Mouse (Mus musculus): ENCODE data around the gene Gm11027. TPM values are rescaled to one million over a fixed set of nuclear protein-coding genes. Genes with fewer than 3 reads are reported as not detected.
"Not testable (repeated sequence)": the region's sequence is repeated elsewhere in the genome, so short reads cannot be mapped to it uniquely, and the experiment has no call there.

Gm11027 gene
- not detected for total RNA-seq (2021)

DNA sequence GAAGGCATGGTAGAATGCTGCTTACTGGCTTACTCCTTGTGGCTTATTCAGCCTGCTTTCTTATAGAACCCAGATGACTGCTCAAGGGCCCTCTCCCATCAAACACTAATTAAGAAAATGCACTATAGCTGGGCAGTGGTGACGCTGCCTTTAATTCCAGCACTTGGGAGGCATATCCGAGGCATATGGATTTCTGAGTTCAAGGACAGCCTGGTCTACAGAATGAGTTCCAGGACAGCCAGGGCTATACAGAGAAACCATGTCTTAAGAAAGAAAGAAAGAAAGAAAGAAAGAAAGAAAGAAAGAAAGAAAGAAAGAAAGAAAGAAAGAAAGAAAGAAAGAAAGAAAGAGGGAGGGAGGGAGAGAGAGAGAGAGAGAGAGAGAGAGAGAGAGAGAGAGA lies at the start of gene Gm11027:
Gm11027 (plus strand) TSS at position 301 of the 400 bp plus-strand sequence.
- DNase-seq (ENCODE audit: extremely low spot score in 1 of 2, low spot score in 2 of 2); intact Hi-C loops (cut with DNase I): not testable (repeated sequence)

DNA sequence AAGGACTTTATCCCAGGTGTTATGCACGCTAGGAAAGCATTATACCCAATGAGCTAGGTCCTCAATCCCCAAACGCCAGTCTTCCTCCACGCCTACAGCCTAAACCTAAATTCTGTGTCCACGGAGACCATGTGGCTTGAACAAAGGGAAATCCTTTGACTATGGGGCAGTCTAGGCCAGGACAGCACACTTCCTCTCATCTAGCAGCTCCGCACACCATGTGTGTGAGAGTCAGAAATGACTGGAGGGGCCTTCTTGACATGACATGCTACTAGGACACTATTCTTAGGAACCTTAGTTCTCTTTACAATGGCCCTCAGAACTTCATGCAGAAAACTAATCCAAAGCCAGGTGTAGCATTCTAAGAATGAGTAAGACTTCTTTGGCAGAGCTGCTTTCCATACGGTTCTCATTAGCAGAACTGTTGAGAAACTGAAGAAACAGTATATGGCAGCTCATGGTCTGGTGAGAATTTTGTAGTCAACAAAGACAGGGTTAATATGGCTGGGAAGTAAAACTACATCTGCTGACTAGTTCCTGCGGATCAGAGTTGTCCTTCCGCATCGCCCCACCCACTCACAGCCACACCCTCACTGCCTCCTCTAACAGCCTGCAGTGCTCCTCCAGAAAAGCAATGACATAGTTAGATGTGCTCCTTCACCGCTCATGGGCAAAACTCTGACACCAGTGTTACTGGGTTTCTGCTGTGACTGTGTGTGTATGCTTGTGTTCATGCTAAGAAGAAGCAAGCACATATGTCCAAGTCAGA lies 48.7 kb upstream of the Gm11027 start:
- intact Hi-C loops (cut with DNase I), result no loop called here
- no peak for DNase-seq (ENCODE audit: extremely low spot score in 1 of 2, low spot score in 2 of 2)

DNA sequence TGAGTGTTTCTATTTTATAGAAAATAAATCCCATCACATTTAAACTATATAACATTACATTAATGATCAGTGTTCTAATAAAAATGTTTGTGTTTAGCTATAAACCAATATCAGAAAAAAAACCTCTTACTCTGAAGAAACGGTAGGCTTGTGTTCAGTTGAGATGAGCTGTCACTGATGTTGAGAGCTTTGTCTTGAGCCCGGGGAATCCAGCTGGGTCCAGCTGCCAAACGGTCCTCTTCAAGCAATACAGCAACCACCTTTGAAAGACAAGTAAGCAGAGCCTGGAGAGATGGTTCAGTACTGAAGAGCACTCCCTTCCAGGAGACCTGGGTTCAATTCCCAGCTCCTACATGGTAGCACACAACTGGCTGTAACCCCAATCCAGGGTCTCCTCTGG lies 45.7 kb upstream of the Gm11027 start:
- intact Hi-C loops (cut with DNase I), result no loop called here
- no peak for DNase-seq (ENCODE audit: extremely low spot score in 1 of 2, low spot score in 2 of 2)

DNA sequence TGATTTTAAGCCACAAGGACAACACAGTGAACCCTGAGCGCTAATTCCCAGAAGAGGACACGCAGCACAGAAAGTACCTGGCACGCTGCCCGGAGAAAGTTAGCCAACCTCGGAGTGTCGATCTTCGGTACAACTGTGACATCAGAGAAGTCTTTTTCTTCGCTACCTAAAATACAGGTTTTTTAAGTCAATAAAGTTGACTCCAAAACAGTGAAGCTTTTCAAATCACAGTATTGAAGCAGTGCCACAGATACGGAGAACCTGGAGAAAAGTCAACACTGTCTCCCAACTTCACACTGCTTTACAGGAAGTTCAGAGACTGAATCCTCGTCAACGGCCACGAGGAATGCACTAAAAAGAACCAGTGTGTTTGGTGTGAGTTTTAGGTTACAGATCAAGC lies 43.6 kb upstream of the Gm11027 start:
- DNase-seq (ENCODE audit: extremely low spot score in 1 of 2, low spot score in 2 of 2), result peak in 1 of 2 experiments; percentile 62

DNA sequence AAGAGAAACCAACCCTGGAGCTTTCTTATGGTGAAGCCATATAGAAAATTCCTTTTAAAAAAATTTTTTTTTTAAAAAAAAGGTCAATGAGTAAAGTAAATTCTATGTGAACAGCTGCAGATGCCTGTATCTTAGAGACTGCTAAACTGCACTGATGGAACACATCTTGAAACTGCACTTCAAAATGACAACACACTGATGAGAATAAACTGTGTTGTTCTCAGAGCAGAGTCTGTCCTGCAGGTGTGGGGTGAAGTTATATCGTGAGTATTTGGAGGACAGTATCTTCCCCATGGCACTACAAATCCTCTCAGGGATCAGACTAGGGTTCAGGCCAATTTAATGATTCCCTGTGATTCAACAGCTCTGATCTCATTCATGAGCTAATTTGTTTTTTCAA lies 43.1 kb upstream of the Gm11027 start:
- intact Hi-C loops (cut with DNase I), result no loop called here

More for the DNA sequence above, 43.6 kb upstream of the Gm11027 start:
- intact Hi-C loops (cut with DNase I), result no loop called here

DNA sequence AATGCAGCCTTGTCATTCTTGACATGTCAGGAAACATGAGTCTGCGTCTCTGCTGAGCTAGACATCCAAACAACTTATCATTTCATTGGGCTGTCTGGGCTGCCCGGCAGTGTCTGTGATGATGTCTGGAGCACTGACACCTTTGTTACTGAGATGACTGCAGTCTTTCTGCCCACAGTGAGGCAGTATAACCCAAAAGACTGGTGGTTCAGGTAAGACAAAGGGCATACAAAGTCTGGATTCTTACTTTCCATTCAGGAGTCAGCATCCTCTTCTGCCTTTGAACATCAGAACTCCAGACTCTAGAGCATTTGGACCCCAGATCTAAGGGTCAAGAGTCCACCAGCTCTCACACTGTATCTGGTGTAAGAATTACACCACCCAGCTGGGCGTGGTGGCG lies 39.8 kb upstream of the Gm11027 start:
- intact Hi-C loops (cut with DNase I), result no loop called here
- DNase-seq (ENCODE audit: extremely low spot score in 1 of 2, low spot score in 2 of 2), result no peak

More for the DNA sequence above, 43.1 kb upstream of the Gm11027 start:
- no peak for DNase-seq (ENCODE audit: extremely low spot score in 1 of 2, low spot score in 2 of 2)

DNA sequence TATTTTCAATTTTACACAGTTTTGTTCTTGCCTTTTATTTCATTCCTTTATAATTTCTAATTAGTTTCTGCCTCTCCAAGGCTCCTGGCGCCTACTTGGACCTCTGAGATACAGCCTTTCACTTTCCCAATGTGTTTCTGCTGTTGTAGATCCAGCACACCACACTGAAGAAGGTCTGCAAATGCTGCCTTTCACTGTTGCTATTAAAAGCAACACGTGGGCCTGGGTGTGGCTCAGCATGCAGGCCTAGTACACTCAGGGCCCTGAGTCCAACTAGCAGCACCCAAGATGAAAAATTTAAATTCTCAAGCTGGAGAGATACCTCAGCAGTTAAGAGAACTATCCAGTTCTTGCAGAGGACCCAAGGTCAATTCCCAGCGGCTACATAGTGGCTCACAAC lies 38.5 kb upstream of the Gm11027 start:
- no peak for DNase-seq (ENCODE audit: extremely low spot score in 1 of 2, low spot score in 2 of 2)
- intact Hi-C loops (cut with DNase I), result no loop called here

DNA sequence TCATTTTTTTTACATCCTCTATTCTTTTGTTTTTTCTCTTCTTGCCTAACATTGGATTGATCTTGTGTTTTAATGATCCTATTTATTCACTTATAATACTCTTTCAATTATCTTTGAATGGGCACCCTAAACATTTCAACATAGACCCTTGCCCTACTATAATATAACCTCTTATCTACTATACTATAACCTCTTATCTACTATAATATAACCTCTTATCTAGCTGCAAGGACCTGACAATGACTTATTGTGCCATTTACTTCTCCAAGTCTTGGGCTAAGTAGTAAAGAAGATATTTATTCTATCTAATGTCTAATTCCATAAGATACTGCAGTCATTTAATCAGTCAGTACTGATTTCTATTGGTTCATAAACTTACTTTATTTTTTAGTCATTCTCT lies 36.8 kb upstream of the Gm11027 start:
- intact Hi-C loops (cut with DNase I), result no loop called here

DNA sequence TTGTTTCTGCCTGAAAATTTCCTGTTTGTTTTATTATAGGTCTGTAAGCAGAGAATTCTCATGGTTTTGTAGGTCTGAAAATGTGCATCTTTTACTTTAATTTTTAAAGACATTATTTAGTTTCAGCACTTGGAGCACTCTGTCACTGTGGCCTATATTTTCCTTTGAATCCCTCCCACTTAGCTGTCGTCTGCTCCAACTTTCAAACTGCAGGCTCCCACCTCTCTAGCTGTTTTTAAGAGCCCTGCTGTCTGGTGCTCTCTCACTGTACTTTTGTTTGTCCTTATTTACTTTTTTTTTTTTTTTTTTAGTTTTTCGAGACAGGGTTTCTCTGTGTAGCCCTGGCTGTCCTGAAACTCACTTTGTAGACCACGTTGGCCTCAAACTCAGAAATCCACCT lies 36.4 kb upstream of the Gm11027 start:
- intact Hi-C loops (cut with DNase I), result no loop called here

More for the DNA sequence above, 36.8 kb upstream of the Gm11027 start:
- DNase-seq (ENCODE audit: extremely low spot score in 1 of 2, low spot score in 2 of 2), result no peak

DNA sequence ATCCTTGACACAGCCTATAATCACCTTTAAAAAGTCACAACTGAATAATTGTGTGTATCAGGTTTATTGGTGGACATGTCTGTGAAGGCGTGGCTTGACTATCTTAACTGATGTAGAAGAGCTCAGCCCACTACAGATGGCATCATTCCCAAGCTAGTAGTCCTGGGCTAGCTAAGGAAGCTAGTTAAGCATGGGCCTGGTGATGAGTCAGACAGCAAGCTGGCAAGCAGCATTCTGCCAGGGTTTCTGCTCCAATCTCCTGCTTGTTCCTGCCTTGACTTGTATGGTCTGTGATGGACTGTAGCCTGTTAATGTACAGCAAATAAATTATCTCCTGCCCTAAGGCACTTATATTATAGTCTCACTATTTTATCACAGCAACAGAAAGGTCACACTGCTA lies 30.6 kb upstream of the Gm11027 start:
- DNase-seq (ENCODE audit: extremely low spot score in 1 of 2, low spot score in 2 of 2), result no peak
- intact Hi-C loops (cut with DNase I), result no loop called here

More for the DNA sequence above, 36.4 kb upstream of the Gm11027 start:
- DNase-seq (ENCODE audit: extremely low spot score in 1 of 2, low spot score in 2 of 2), result no peak

DNA sequence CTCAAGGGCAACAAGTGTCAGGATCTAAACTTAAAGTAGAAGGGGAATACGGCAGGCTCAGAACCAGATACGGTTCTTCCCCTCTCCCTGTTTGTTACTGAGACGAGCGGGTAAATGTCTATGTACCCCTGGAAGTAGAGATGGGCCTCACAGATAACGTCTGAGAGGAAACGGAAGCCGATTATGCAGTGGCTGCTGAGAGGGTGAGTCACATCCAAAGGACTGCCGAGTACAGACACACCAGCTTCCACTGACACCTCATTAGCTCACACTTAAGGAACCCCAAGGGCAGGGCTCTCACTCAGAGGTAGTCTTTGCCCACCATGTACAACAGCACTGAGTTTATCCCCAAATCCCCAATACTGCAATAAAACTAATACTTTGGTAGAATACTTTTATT lies 20.5 kb upstream of the Gm11027 start:
- intact Hi-C loops (cut with DNase I), result no loop called here
- no peak for DNase-seq (ENCODE audit: extremely low spot score in 1 of 2, low spot score in 2 of 2)

DNA sequence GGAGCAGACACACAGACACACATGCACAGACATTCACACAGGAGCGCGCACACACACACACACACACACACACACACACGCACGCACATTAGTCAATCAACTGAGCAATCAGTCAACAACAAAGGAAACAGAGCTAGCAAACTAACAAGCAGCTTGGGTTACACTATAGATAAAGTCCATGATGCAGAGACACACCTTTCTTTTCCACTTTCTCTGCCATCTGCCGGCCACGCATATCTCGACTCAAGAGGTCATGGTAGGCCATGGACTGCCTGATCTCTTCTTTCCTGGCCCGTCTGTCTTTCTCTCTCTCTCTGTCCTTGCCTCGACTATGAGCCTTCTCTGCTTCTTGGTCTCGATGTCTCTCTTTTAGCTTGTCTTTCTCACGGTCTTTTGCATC lies 19.6 kb upstream of the Gm11027 start:
- intact Hi-C loops (cut with DNase I), result no loop called here
- no peak for DNase-seq (ENCODE audit: extremely low spot score in 1 of 2, low spot score in 2 of 2)

DNA sequence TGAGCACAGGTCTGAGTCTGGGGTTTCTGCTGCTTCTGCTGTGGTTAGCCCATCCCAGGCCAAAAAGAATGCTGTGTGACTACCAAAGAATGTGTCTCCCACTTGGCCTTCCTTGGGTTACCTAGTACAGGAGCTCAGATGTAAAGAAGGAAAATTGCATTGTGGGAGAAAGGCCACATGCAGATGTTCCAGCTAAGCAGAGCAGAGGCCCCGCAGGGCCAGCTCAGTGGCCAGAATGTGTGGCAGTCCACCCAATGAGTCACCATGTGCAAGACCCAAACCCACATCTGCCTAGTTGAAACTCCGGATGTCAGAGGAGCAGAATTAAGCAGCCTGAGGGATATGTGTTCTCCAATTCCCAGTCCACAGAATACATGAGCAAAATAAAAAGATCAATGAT lies 16.9 kb upstream of the Gm11027 start:
- intact Hi-C loops (cut with DNase I), result no loop called here
- DNase-seq (ENCODE audit: extremely low spot score in 1 of 2, low spot score in 2 of 2), result no peak

DNA sequence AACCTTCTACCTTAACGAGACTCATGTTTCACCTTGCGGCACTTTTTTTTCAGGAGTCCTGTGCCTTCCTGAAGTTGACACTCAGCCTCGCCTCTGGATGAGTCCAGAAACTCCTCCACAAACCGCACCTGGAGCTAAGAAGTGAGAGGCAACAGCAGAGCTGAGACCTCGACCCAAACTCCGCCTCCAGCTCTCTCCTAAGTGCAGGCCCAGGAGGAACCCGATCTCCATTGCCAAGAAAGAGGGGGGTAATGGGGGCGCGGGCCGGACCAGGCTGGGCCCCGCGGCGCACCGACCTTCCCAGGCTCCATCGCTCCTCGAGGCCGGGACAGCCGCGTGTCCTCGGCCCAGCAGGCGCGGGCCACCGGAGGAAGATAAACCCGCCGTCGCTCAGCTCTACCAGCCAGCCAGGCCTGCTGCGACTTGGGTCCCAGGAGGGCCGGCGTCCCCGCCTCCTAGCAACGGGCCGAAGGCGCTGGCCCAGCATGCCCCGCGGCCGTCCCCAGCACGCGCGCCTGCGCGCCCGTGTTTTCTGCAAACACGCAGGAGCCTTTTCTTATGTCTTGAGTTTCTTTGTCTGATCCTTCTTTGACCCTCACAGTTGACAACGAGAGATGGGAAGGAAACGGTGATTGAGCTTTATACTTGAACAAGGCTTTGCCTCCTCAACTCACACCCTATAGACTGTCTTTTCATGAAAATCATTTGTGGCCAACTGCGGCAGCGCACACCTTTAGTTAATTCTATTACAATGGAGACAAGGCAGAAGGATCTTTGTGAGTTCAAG lies 12.4 kb upstream of the Gm11027 start, which contains the start of gene Wdr60:
Wdr60 (minus strand) TSS at position 468 of the 787 bp plus-strand sequence.
- intact Hi-C loops (cut with DNase I), result no loop called here
- peak; percentile 77 to 92 for DNase-seq (ENCODE audit: extremely low spot score in 1 of 2, low spot score in 2 of 2)

DNA sequence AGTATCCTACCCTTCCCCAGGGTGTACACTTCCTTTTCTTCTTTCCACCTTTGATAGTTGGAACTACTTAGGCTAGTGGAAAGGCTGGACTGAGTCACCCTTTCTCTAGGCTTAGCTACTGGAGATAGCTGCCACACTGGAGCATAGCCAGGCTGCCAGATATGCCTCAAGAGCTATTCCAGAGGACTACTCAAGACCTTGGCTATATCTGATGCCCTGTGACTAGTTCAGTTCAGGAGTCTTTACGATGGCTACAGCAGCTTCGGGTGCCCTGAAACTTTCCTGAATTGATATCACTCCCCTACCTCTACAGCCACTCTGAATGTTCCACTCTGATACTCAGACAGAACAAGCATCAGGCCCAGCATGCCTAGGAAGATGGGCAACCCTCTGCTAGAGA lies 10.4 kb upstream of the Gm11027 start:
- intact Hi-C loops (cut with DNase I), result no loop called here
- no peak for DNase-seq (ENCODE audit: extremely low spot score in 1 of 2, low spot score in 2 of 2)

DNA sequence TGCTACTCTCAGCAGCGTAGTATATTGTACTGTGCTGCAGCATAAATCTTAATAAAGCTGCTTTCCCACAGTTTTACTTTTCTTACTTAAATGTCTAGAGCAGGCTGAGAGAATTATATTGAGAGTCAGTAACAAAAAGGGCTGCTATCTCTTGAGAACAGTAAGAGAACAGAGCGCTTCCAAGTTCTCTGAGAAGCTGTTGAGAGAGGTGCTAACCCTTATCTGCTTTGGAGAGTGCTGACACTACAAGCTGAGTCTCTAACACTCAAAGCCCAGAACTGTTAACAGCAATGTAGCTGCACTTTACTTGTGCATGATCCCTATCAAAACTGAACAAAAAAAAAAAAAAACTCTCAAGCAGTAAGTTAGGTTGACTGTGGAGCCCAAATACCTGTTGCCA lies 9.9 kb upstream of the Gm11027 start:
- DNase-seq (ENCODE audit: extremely low spot score in 1 of 2, low spot score in 2 of 2), result no peak

DNA sequence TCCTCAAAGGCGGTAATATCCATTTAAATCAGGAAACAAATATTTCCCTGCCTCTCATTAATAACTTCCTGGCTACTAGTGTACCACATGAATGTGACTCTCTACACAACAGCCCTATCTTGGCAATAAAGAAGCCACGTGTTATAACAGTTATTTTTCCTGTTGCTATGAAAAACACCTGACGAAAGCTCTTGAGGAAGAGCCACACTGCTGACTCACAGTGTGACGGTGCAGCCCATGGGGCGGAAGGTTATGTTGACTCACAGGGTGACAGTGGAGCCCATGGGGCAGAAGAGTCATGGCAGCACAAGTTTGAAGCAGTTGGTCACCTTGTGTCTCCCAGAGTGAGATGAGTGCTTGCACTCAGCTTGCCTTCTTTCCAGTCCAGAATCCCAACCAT lies 5.7 kb upstream of the Gm11027 start:
- no peak for DNase-seq (ENCODE audit: extremely low spot score in 1 of 2, low spot score in 2 of 2)
- intact Hi-C loops (cut with DNase I), result no loop called here

More for the DNA sequence above, 9.9 kb upstream of the Gm11027 start:
- intact Hi-C loops (cut with DNase I), result no loop called here

DNA sequence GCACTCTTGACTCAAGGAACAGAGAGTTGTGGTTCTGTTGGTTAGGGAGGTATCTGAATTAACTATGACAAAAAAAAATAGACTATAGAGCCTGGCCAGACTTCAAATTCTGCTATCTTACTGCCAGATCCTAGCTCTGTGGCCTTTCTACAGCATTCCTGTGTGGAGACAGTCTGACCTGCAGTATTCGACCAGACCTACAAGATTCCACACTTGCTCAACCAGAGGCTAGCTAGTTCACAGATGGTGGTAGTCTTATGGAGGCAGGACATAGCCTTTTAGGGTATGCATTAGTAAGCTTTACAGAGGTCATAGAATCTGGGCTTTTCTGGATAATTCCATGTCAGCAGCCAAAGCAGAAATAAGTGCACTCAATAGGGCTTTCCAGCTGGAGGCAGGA lies 4.6 kb upstream of the Gm11027 start:
- intact Hi-C loops (cut with DNase I), result no loop called here
- DNase-seq (ENCODE audit: extremely low spot score in 1 of 2, low spot score in 2 of 2), result no peak

DNA sequence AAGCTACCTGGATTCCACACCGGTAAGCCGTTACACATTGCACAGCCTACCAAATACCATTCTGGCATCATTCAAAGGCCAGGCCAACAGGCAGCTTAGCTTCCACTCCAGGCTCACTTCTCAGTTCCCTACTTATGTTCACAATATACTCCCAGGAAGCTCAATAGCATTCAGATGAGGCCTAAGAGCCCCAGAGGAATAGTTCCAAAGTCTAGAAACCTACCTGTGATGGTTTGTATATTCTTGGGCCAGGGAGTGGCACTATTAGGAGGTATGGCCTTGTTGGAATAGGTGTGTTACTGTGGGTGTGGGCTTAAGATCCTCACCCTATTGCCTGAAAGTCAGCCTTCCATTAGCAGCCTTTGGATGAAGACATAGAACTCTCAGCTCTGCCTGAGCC lies 4.1 kb upstream of the Gm11027 start:
- intact Hi-C loops (cut with DNase I), result no loop called here
- DNase-seq (ENCODE audit: extremely low spot score in 1 of 2, low spot score in 2 of 2), result no peak

DNA sequence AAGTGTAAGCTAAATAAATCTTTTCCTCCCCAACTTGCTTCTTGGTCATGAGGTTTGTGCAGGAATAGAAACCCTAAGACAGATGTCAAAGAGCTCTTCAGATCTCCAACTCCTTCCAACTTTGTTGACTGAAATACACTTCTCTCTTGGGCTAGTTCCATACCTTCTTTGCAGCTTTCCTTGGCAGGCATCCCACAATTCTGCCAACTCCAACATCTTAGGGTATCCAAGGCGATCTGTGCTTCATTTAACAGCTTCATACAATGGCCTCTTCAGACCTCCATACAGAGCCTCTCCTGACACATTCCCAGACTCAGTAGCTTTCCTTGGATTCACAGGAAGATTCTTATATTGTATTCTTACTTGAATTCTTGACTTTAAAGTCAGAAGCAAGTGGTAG lies 1.5 kb upstream of the Gm11027 start:
- intact Hi-C loops (cut with DNase I), result no loop called here
- no peak for DNase-seq (ENCODE audit: extremely low spot score in 1 of 2, low spot score in 2 of 2)
